Mouse (Mus musculus) G1E (cell line): ENCODE measurements around the gene Dok7. TPM values are rescaled to one million over a fixed set of nuclear protein-coding genes. Genes with fewer than 3 reads are reported as not detected.

ENCODE experiments used
- ATAC-seq: 2 replicates; pipeline ENCODE4 v1.8.0; 2016; ENCODE audit warnings: mild to moderate bottlenecking; ENCODE audit not compliant: insufficient number of reproducible peaks, poor library complexity, low FRiP score, severe bottlenecking; ENCODE audit errors: extremely low read depth
- DNase-seq: peaks from one replicate; pipeline ENCODE4 v3.0.0; 2012; ENCODE audit warnings: low spot score
- H3K27me3 ChIP-seq: 2 replicates; pipeline ENCODE4 v1.6.1; 2012; ENCODE audit warnings: mild to moderate bottlenecking, low read length, inconsistent platforms; ENCODE audit not compliant: insufficient read depth
- H3K36me3 ChIP-seq: replicated peaks from 2 replicates; pipeline ENCODE3; 2012; ENCODE audit warnings: mild to moderate bottlenecking, inconsistent platforms
- H3K4me1 ChIP-seq: 2 replicates; pipeline ENCODE4 v1.6.1; 2012; ENCODE audit warnings: low read depth, low read length, inconsistent platforms, mixed read lengths; ENCODE audit not compliant: insufficient read depth
- H3K4me3 ChIP-seq: 2 replicates; pipeline ENCODE4 v1.5.1; 2012; ENCODE audit warnings: low read depth, mild to moderate bottlenecking, inconsistent platforms, low read length, moderate library complexity, mixed read lengths
- H3K9me3 ChIP-seq: replicated peaks from 2 replicates; pipeline ENCODE4 v1.6.1; 2012; ENCODE audit warnings: inconsistent platforms
- CTCF ChIP-seq: IDR thresholded peaks from 2 replicates; pipeline ENCODE4 v1.5.1; 2012; ENCODE audit warnings: low read depth, low read length, inconsistent platforms, mixed read lengths
- GATA1 ChIP-seq: IDR thresholded peaks from 2 replicates; pipeline ENCODE4 v1.6.1; 2012; ENCODE audit warnings: borderline replicate concordance, low read length, inconsistent platforms, mixed read lengths
- GATA2 ChIP-seq: IDR thresholded peaks from 2 replicates; pipeline ENCODE4 v1.6.1; 2012; ENCODE audit warnings: low read depth, low read length, inconsistent platforms, borderline replicate concordance
- POLR2AphosphoS5 ChIP-seq: IDR thresholded peaks from 2 replicates; pipeline ENCODE4 v1.6.1; 2012; ENCODE audit warnings: low read depth, low read length, inconsistent platforms; ENCODE audit not compliant: insufficient replicate concordance
- TAL1 ChIP-seq: conservative IDR thresholded peaks from 2 replicates; pipeline ENCODE4 v1.6.1; 2012; ENCODE audit warnings: low read depth, low read length, inconsistent platforms, mixed read lengths
- polyA plus RNA-seq: library from polyadenylated mRNA; stranded (reverse); fragments of >175 nt; gene quantifications from 2 replicates; pipeline ENCODE4 v1.2.3, GENCODE M21; 2012
- total RNA-seq, 2 experiments: library from RNA; stranded (forward) in 1 of 2; stranded (reverse) in 1 of 2; fragments of 200-1000 nt in 1 of 2; fragments of >200 nt in 1 of 2; fragmentation: Nextera tagmentation in 1 of 2; gene quantifications; 2 replicates each; pipeline ENCODE4 v1.2.3; 2014 to 2017

The Dok7 gene
- total and polyA plus RNA-seq, 3 experiments, result not detected

DNA sequence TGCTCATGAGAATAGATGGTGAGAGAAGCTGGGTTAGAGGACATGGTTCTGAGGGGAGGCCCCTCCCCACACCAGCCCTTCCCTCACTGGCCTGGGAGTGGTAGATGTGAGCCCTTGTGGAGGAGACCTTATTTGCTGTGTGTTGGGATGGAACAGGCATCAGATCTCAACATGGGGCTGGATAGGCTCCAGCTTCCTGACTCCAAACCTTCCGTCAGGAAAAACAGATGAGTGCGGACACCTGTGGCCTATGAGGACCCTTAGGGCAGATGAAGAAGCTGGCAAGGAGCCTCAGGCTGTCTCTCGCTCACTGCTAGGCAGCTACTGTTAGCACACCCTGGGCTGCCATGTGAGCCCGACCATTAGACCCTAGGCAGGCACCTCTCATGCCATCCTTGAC lies 76.9 kb downstream of the Dok7 start:
- H3K27me3 ChIP-seq, result peaks cover 35% of the 10 kb centered on the region
- DNase-seq, result no peak
- no peaks in the 10 kb centered on the region for H3K4me1 ChIP-seq
- ATAC-seq, result no peak
- H3K9me3 ChIP-seq, result peaks cover 2% of the 10 kb centered on the region; the same call in 1 of the 2 replicates
- no peaks in the 10 kb centered on the region for H3K36me3 ChIP-seq
- H3K4me3 ChIP-seq, result no peak overlapping the region
- no peak for TF ChIP-seq CTCF
- no peak for TF ChIP-seq GATA2
- TF ChIP-seq TAL1, result no peak
- no peak for TF ChIP-seq POLR2AphosphoS5
- TF ChIP-seq GATA1, result no peak

- ATAC-seq (no peak), DNase-seq (no peak)
- Histone ChIP-seq H3K4me1 (no peaks in the 10 kb centered on the region), H3K9me3 (peaks cover 2% of the 10 kb centered on the region; the same call in 1 of the 2 replicates), H3K4me3 (no peak overlapping the region), H3K27me3 (peaks cover 27% of the 10 kb centered on the region), H3K36me3 (no peaks in the 10 kb centered on the region)
- TF ChIP-seq GATA1, result no peak
- TF ChIP-seq CTCF, result no peak
- no peak for TF ChIP-seq TAL1
- TF ChIP-seq POLR2AphosphoS5, result no peak
- TF ChIP-seq GATA2, result no peak
These were observed 77.7 kb downstream of the Dok7 start for GRCm38 (mm10) chr5:35134286-35134685.

DNA sequence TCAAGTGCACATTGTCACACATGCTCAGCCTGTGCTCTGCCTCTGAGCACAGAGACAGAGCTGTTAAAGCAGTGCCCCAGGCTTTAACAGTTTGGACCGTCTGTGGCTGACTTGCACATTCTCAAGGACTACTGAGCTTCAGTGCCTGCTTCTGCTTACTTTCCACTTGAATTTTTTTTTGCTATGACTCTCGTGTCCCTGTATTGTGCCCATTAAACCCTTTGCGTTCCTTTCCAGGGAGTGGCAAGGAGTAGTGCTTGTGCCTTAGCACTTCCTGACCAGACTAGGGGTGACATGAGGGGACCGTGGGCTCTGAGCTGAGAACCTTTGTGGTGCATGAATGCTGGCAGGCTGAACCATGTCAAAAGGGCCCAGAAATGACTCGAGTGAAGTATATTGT lies 79.3 kb downstream of the Dok7 start:
- no peaks in the 10 kb centered on the region for H3K9me3 ChIP-seq
- peaks cover 18% of the 10 kb centered on the region for H3K27me3 ChIP-seq
- DNase-seq, result no peak
- no peak for TF ChIP-seq POLR2AphosphoS5
- no peak for TF ChIP-seq GATA1
- TF ChIP-seq CTCF, result no peak
- TF ChIP-seq GATA2, result no peak
- no peak for TF ChIP-seq TAL1
- no peaks in the 10 kb centered on the region for H3K4me1 ChIP-seq
- no peak for ATAC-seq
- no peaks in the 10 kb centered on the region for H3K36me3 ChIP-seq
- no peak overlapping the region for H3K4me3 ChIP-seq

Other genes with a start within 250 kb of the Dok7 start
- gene Msantd1, start 148.8 kb upstream of the Dok7 start, total RNA-seq (2014; fragmentation: Nextera tagmentation), result not detected in 2 replicates
- gene Msantd1, start 148.8 kb upstream of the Dok7 start, total RNA-seq (2017), result 0.22 and 0.29 TPM in 2 replicates
- gene Msantd1, start 148.8 kb upstream of the Dok7 start, polyA plus RNA-seq, result 0.20 and 0.25 TPM in 2 replicates
- 6.5 and 14.3 TPM in 2 replicates for gene Rgs12, start 107.3 kb upstream of the Dok7 start, total RNA-seq (2014; fragmentation: Nextera tagmentation)
- 5.7 and 9.5 TPM in 2 replicates for gene Rgs12, start 107.3 kb upstream of the Dok7 start, total RNA-seq (2017)
- gene Rgs12, start 107.3 kb upstream of the Dok7 start, polyA plus RNA-seq, result 1.8 and 1.9 TPM in 2 replicates
- gene Hgfac, start 15.3 kb upstream of the Dok7 start, total RNA-seq (2014; fragmentation: Nextera tagmentation), result not detected in 2 replicates
- 0.27 and 0.93 TPM in 2 replicates for gene Hgfac, start 15.3 kb upstream of the Dok7 start, total RNA-seq (2017)
- not detected in 2 replicates for gene Hgfac, start 15.3 kb upstream of the Dok7 start, polyA plus RNA-seq
- gene Lrpap1, start 49.0 kb downstream of the Dok7 start, total RNA-seq (2014; fragmentation: Nextera tagmentation), result 12.4 and 17.5 TPM in 2 replicates
- gene Lrpap1, start 49.0 kb downstream of the Dok7 start, total RNA-seq (2017), result 42.5 and 44.5 TPM in 2 replicates
- gene Lrpap1, start 49.0 kb downstream of the Dok7 start, polyA plus RNA-seq, result 10.5 and 20.8 TPM in 2 replicates
- not detected in 2 replicates for gene Adra2c, start 221.6 kb downstream of the Dok7 start, total RNA-seq (2014; fragmentation: Nextera tagmentation)
- gene Adra2c, start 221.6 kb downstream of the Dok7 start, total RNA-seq (2017), result 0.05 and 0.06 TPM in 2 replicates
- gene Adra2c, start 221.6 kb downstream of the Dok7 start, polyA plus RNA-seq, result not detected in 2 replicates